Mouse (Mus musculus) kidney, embryonic 14.5 days (tissue): ENCODE measurements around the gene Zfp579. TPM values are rescaled to one million over a fixed set of nuclear protein-coding genes. Genes with fewer than 3 reads are reported as not detected.

Experiments
- ATAC-seq: fragments of 200-750 bp; cut with Nextera tagmentation; 2 replicates; pipeline ENCODE4 v1.8.0; 2017; ENCODE audit warnings: moderate number of reproducible peaks, mild to moderate bottlenecking, moderate TSS enrichment, moderate library complexity; ENCODE audit not compliant: low FRiP score, low TSS enrichment
- H3K27ac ChIP-seq: fragments of 300-500 bp; sonication (generic); 2 replicates; pipeline ENCODE4 v1.5.1; 2014; ENCODE audit warnings: low read depth, mild to moderate bottlenecking, low read length, moderate library complexity, mixed read lengths
- H3K27me3 ChIP-seq: fragments of 300-500 bp; sonication (generic); 2 replicates; pipeline ENCODE4 v1.6.1; 2014; ENCODE audit warnings: mild to moderate bottlenecking, low read length; ENCODE audit not compliant: control insufficient read depth, insufficient read depth
- H3K36me3 ChIP-seq: fragments of 300-500 bp; sonication (generic); 2 replicates; pipeline ENCODE4 v1.6.1; 2014; ENCODE audit warnings: low read length, mixed read lengths; ENCODE audit not compliant: control insufficient read depth, insufficient read depth
- H3K4me1 ChIP-seq: fragments of 300-500 bp; sonication (generic); 2 replicates; pipeline ENCODE4 v1.6.1; 2014; ENCODE audit warnings: low read length, mixed read lengths; ENCODE audit not compliant: control insufficient read depth, insufficient read depth
- H3K4me2 ChIP-seq: fragments of 300-500 bp; sonication (generic); replicated peaks from 2 replicates; pipeline ENCODE4 v1.6.1; 2014; ENCODE audit warnings: low read depth, mild to moderate bottlenecking, low read length
- H3K4me3 ChIP-seq: fragments of 300-500 bp; sonication (generic); 2 replicates; pipeline ENCODE4 v1.5.1; 2014; ENCODE audit warnings: mild to moderate bottlenecking, low read length
- H3K9ac ChIP-seq: fragments of 300-500 bp; sonication (generic); 2 replicates; pipeline ENCODE4 v1.6.1; 2014; ENCODE audit warnings: low read depth, mild to moderate bottlenecking, low read length, moderate library complexity
- H3K9me3 ChIP-seq: fragments of 300-500 bp; sonication (generic); 2 replicates; pipeline ENCODE4 v1.6.1; 2016; ENCODE audit warnings: low read length; ENCODE audit not compliant: control insufficient read depth
- WGBS: fragments of 180-500 bp; shearing (Covaris S2); extraction: QIAGEN DNeasy Blood & Tissue Kit; methylation state at CpG from one replicate; pipeline ENCODE4 v1.1.7; 2014; 5-methylcytosine and 5-hydroxymethylcytosine counted together
- polyA plus RNA-seq: library from polyadenylated mRNA; unstranded; fragments of >200 nt; fragmentation: Nextera tagmentation; extraction: Ambion mirVana; gene quantifications from 2 replicates; pipeline ENCODE4 v1.2.1, GENCODE M21; 2014

Zfp579 gene
- polyA plus RNA-seq, 1 experiment from 2014 or later: 36.6 TPM

- WGBS: 79% methylated on average over 10 of the region's 10 CpGs
- no peak for ATAC-seq
- Histone ChIP-seq H3K27ac (no peak overlapping the region), H3K4me3 (no peak overlapping the region), H3K27me3 (no peaks in the 10 kb centered on the region), H3K4me1 (no peaks in the 10 kb centered on the region), H3K36me3 (no peaks in the 10 kb centered on the region), H3K9ac (no peak overlapping the region), H3K4me2 (no peak overlapping the region), H3K9me3 (no peaks in the 10 kb centered on the region)
These were observed 59.1 kb downstream of the Zfp579 start for GRCm38 (mm10) chr7:4936832-4937231.

GRCm38 (mm10) chr7:4934160-4934914 lies 61.6 kb downstream of the Zfp579 start:
- no peaks in the 10 kb centered on the region for H3K36me3 ChIP-seq
- ATAC-seq: no peak
- H3K9ac ChIP-seq: no peak overlapping the region
- H3K4me3 ChIP-seq: no peak overlapping the region
- no peaks in the 10 kb centered on the region for H3K27me3 ChIP-seq
- no peaks in the 10 kb centered on the region for H3K9me3 ChIP-seq
- no peak overlapping the region for H3K4me2 ChIP-seq
- H3K4me1 ChIP-seq: no peaks in the 10 kb centered on the region
- H3K27ac ChIP-seq: no peak overlapping the region
- 80% methylated on average over 4 of the region's 4 CpGs for WGBS

Other genes starting within 250 kb of the Zfp579 start
- 47.1 and 62.7 TPM in 2 replicates for gene Cox6b2, start 243.1 kb downstream of the Zfp579 start, polyA plus RNA-seq
- not detected in 2 replicates for gene Fam71e2, start 224.9 kb downstream of the Zfp579 start, polyA plus RNA-seq
- gene Il11, start 213.3 kb downstream of the Zfp579 start, polyA plus RNA-seq: 0.31 TPM in 1 of 2 replicates, not detected in the other
- 0.63 TPM in 1 of 2 replicates, not detected in the other for gene Tmem190, start 213.2 kb downstream of the Zfp579 start, polyA plus RNA-seq
- 6.9 and 8.2 TPM in 2 replicates for gene Tmem238, start 206.5 kb downstream of the Zfp579 start, polyA plus RNA-seq
- 251 and 292 TPM in 2 replicates for gene Rpl28, start 203.3 kb downstream of the Zfp579 start, polyA plus RNA-seq
- gene Ube2s, start 183.6 kb downstream of the Zfp579 start, polyA plus RNA-seq: 465 and 546 TPM in 2 replicates
- 0.89 and 1.1 TPM in 2 replicates for gene Shisa7, start 151.5 kb downstream of the Zfp579 start, polyA plus RNA-seq
- 4.5 and 8.3 TPM in 2 replicates for gene Isoc2b, start 125.9 kb downstream of the Zfp579 start, polyA plus RNA-seq
- 0.95 and 1.3 TPM in 2 replicates for gene Isoc2a, start 119.0 kb downstream of the Zfp579 start, polyA plus RNA-seq
- 0.22 TPM in 1 of 2 replicates, not detected in the other for gene Gm36210, start 89.6 kb downstream of the Zfp579 start, polyA plus RNA-seq
- 4.5 and 5.2 TPM in 2 replicates for gene Zfp628, start 80.9 kb downstream of the Zfp579 start, polyA plus RNA-seq
- gene Nat14, start 74.1 kb downstream of the Zfp579 start, polyA plus RNA-seq: 3.1 and 3.6 TPM in 2 replicates
- 1.1 and 2.5 TPM in 2 replicates for gene Ssc5d, start 70.4 kb downstream of the Zfp579 start, polyA plus RNA-seq
- 0.43 TPM in 1 of 2 replicates, not detected in the other for gene Sbk2, start 31.8 kb downstream of the Zfp579 start, polyA plus RNA-seq
- 0.06 TPM in 1 of 2 replicates, not detected in the other for gene Sbk3, start 25.0 kb downstream of the Zfp579 start, polyA plus RNA-seq
- 11.7 and 12.3 TPM in 2 replicates for gene Zfp524, start 18.3 kb upstream of the Zfp579 start, polyA plus RNA-seq
- 46.5 and 48.6 TPM in 2 replicates for gene Fiz1, start 18.5 kb upstream of the Zfp579 start, polyA plus RNA-seq
- 1.1 and 3.4 TPM in 2 replicates for gene Gm44973, start 19.3 kb upstream of the Zfp579 start, polyA plus RNA-seq
- 9.9 and 10.0 TPM in 2 replicates for gene Zfp865, start 24.2 kb upstream of the Zfp579 start, polyA plus RNA-seq
- 23.2 and 25.5 TPM in 2 replicates for gene Ccdc106, start 24.4 kb upstream of the Zfp579 start, polyA plus RNA-seq
- gene 4632433K11Rik, start 38.0 kb upstream of the Zfp579 start, polyA plus RNA-seq: not detected in 2 replicates
- 3.8 and 5.0 TPM in 2 replicates for gene Zfp784, start 42.3 kb upstream of the Zfp579 start, polyA plus RNA-seq
- 43.6 and 56.2 TPM in 2 replicates for gene Zfp580, start 55.4 kb upstream of the Zfp579 start, polyA plus RNA-seq
- gene U2af2, start 66.0 kb upstream of the Zfp579 start, polyA plus RNA-seq: 120 and 148 TPM in 2 replicates
- 53.2 and 63.8 TPM in 2 replicates for gene Epn1, start 84.1 kb upstream of the Zfp579 start, polyA plus RNA-seq
- gene Rfpl4, start 120.8 kb upstream of the Zfp579 start, polyA plus RNA-seq: not detected in 2 replicates
- gene Rasl2-9, start 129.8 kb upstream of the Zfp579 start, polyA plus RNA-seq: 0.28 and 0.43 TPM in 2 replicates
- gene Vmn1r55, start 153.5 kb upstream of the Zfp579 start, polyA plus RNA-seq: not detected in 2 replicates
- gene Vmn1r56, start 200.6 kb upstream of the Zfp579 start, polyA plus RNA-seq: not detected in 2 replicates
- gene Vmn1r57, start 222.3 kb upstream of the Zfp579 start, polyA plus RNA-seq: not detected in 2 replicates